Mouse (Mus musculus) testis, postnatal 14 days (tissue): Measurements from ENCODE around the gene Fars2.
"Not testable (repeated sequence)": the region's sequence is repeated elsewhere in the genome, so short reads cannot be mapped to it uniquely, and the experiment has no call there.

Experiments used
- DNase-seq: peaks from one replicate; pipeline ENCODE4 v3.0.0; 2021; ENCODE audit warnings: low spot score

The Fars2 gene

DNA sequence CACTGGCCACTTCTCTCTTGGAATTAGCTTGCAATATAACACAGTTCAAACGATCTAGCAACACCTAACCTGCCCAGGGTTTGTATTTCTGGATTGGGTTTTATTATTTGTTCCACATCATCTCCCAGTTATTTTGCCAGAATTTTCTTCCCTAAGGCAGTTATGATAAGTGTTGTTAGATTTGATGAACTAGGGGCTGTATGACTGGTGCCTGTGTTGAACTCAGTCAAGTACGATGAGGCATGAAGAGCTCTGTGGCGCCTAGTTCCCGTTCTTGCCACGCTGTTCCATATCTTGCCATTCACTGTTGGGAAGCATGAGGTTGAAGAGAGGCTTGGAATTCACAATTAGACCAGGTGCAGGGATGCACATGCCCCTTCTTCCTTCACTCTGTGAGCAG is 177.3 kb downstream of the Fars2 start:
- no peak for DNase-seq

GRCm38 (mm10) chr13:36295848-36296247 is 178.6 kb downstream of the Fars2 start:
- DNase-seq = peak; percentile 15

DNA sequence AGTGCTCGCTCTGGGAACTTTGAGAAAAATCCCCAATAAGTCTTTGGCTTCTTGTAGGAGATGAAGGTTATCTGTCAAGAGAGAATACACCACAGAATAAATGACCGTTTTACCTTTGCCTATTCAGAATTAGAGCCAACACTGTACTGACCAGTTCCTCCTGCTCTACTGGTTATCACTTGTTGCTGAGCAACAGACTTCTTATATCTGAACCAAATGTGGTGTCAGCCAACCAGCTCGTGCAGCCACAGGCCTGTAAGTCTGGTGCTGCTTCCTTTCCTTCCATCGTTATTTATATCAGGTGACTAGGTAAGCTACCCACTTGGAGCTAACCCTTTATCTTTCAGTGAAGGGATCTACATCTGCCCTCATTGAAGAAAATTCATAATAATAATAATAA is 179.4 kb downstream of the Fars2 start:
- DNase-seq = no peak

GRCm38 (mm10) chr13:36297950-36298781 is 181.0 kb downstream of the Fars2 start:
- DNase-seq = no peak

DNA sequence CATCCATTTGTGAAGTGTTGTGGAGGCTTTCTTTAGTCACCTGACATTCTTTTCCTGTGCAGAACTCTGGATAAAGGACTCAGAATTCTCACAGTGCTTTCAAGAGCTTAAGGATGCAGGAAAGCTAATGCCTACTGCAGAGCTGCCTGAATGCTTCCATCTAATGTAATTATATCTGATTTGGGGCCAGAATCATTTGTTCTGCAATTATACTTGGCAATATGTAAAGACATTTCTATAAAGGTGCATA is 181.5 kb downstream of the Fars2 start:
- no peak for DNase-seq

DNA sequence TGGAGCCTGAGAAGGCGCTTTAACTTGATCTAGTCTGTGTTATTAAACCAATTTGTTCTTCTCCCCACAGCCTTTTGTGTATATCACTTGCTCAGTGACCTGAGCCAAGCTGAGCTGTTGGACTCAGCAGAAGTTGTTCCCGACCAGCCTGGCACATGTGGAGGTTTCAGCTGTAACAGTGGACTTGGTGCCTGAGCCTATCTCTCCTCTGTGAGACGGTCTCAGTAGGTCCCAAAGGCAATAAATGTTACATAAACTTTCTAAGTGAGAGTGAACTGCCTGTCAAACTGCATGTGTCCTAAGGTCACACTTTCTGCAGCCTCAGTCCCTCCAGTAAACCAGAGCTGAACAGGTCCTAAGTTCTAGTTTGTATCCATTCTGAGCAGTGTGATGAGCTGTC is 185.6 kb downstream of the Fars2 start:
- no peak for DNase-seq

GRCm38 (mm10) chr13:36305306-36305705 is 188.1 kb downstream of the Fars2 start:
- DNase-seq = no peak

DNA sequence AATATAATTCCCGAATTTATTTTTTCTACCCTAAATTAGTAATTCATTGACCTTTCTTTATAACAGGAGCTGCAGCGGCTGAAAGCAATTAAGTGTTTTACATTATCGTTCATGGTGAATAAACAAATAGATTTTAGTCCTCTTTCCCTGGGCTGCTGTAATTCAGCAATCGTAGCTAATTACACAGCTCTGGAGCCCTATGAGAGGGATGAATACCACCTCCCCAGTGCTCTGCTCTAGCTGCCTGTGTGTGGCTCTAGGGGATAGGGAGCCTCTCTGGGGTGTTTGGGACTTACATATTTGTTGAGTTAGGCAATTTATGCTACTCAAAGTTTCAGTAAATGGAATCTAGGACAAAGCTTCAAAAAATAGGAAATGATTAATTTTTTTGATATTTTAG is 190.2 kb downstream of the Fars2 start:
- no peak for DNase-seq

DNA sequence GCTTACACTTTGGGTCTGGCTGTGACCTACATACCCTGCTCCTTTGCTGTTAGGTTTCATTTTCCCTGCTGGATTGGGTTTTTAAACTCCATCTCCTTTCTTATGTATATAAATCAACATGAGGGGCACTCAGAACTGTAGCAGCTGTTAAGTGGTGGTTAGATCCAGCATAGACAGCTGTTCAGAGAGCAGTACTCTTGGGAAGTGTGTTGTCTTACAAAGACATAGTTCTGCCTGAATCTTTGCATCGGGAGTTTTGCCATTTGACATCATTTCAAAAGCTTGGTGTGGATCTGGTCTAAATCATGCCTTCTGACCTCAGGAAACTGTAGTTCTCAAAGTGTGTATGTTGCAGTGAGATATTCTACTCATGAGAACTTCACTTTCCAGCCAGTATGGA is 191.9 kb downstream of the Fars2 start:
- DNase-seq = no peak

DNA sequence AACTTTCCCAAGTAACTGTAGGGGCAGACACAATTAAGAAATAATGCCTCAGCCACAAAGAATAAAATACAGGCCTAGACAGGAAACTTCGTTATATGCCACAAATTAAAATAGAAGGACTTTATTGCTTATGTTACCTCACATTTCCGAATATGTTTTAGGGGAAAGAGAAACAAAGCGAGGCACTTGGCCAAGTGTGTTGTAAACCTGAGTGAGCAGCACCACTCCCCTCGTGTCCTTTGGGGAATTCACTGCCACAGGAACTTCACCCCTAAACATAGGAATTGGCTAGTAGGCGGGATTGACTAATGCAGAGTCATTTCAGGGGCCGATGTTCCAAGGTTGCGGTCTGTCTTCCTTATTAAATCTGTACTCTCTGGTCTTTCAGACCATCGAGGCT is 197.0 kb downstream of the Fars2 start:
- no peak for DNase-seq

DNA sequence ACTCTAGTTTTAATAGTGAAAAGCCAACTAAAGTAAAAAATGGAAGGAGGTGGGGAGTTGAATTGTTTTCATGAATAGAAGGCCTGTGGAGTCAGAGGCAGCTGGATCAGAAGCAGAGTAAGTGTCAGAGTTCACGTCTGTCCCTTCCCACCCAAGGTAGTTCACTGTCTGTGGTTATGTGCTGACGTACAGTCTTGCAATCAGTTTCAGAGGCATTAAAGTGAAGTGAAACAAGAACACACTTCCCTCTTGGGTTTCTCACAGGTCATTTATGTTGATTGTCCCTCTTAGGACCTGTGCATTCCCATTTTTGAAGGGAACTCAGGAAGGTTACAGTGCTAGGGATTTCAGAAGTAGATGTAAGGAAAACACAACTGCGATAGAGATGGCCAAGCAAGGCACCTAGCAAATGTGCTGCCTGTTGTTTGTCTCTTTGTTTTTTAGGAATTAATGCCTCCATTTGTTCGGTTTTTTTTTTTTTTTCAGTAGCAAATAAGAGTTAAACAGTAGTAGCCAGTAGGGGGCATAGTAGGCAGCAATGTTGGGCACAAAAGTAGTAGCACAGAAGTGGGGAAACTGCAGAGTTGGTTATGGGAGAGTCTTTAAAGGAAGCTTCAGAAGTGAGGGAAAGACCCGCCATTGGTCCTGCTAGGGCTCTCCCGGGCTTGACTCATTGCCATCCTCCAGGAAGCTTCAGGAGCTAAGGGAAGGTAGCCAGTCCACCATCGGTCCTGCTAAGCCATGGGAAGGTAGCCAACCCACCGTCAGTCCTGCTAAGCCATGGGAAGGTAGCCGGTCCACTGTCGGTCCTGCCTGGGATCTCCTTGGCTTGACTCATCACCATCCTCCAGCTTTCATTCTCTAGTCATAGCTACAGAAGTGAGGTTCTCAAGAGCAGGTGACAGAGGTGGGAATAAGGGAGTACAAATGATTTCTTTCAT is 197.9 kb downstream of the Fars2 start:
- DNase-seq = no peak

- no peak for DNase-seq
Observed at GRCm38 (mm10) chr13:36317824-36318223, 200.6 kb downstream of the Fars2 start.

DNA sequence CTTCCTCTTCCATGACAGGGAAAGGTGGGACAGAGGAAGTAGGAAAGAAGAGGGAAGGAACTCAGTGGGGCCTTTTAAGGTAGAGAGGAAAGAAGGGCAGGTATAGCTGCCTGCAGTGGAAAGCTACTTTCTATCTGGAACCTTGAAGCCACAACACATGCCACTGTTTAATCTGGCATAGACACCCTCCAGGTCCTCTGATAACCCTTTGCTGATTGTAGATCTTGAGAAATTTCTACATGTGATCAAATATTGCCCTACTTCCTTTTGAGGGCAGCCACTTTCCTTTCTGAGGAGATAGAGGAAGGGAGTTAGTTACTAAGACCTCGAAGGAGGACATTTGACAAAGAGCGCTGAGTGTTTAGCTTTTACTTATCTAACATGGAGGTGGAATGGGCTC is 207.4 kb downstream of the Fars2 start:
- DNase-seq = no peak

DNA sequence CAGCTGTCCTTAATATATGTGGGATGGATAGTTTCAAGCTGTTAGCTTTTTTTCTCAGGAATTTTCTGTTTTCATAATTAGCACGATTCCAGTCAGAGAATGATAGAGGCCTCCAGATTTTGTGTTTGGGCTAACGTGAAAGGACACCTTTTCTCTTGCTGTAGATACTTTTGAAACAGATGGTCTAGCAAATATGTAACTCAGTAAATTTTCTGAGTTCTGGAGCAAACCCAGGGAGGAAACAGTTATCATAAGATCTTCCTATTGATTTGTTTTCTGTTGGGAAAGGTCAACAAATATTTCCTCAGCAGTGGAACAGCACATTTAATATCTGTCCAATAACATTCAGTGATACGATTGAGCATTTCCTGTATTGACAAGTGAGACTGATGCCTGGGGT is 209.3 kb downstream of the Fars2 start:
- DNase-seq = no peak

GRCm38 (mm10) chr13:36329871-36330270 is 212.7 kb downstream of the Fars2 start:
- no peak for DNase-seq

DNA sequence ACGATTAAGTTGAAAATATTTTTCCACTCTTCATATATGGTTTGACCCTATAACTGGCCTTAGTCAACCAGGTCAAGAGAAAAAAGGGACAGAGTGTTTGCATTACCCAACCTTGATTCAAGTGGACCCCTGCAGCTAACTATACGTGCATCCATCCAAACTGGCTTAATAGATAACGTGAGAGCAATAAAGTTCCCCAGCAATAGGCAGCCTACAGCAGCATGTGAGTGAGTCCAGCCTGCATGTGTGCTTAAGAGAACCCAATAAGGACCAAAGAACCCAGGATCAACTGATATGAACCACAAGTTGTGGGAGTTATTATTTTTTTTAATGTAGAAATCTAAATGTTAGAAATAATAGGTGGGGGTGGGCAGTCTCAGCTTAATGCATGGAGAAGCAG is 213.3 kb downstream of the Fars2 start:
- no peak for DNase-seq

DNA sequence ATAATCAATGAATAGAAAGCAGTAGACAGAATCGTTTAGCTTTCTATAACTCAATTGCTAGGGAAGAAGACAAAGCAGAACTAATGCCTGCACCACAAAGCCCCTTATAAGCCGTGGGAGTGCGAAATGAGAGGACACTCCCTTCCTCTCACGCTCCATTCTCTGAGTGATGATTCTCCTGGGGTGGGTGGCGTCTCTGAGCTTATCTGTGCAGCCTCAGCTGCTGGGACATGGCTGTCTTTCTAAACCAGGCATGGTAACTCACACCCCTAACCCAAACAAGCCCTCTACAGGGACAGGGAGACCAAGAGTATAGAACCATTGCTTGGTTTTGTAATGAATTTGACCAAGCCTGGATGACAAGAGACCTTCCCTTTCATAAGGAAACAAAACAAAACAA is 217.5 kb downstream of the Fars2 start:
- no peak for DNase-seq

DNA sequence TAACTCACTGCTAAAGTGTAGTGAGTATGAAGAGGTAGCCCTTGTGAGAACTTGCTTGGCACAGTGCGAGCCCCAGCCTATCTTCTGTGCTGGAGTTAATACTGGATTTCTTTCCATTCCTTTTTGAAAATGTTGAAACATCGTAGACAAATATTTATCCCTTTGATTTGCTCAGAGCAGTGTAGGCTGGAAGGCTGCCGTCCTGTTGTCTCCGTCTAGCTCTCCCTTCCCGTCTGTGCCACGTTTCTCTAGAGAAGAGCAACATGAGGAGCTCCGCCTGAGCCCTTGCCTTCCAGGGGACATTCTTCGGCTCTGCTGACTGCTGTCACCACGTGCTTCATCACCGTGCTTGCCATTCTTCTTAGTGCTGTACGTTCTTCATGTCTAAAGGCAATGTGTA is 234.3 kb downstream of the Fars2 start:
- no peak for DNase-seq

DNA sequence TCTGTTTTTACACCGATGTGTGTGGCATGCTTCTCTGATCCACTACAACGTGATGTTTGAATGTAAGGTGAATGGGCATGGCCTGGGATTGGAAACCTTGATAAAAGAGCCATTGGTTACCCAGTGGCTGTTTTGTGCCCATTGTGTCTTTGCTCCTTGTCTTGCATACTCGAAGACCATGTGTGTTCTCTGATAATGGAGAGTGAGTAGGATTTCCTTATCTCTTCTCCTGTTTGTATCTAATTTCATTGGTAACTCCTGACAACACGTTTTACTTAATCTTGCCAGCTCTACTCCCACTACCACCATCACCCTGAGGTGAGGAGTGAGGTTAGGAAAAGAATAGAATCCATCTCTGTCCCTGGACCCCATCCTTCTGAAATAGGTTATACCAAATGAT is 240.3 kb downstream of the Fars2 start:
- no peak for DNase-seq

- DNase-seq = no peak
Observed at GRCm38 (mm10) chr13:36361419-36361818, 244.2 kb downstream of the Fars2 start.

- DNase-seq = not testable (repeated sequence)
Observed at GRCm38 (mm10) chr13:36365719-36366118, 248.5 kb downstream of the Fars2 start.

DNA sequence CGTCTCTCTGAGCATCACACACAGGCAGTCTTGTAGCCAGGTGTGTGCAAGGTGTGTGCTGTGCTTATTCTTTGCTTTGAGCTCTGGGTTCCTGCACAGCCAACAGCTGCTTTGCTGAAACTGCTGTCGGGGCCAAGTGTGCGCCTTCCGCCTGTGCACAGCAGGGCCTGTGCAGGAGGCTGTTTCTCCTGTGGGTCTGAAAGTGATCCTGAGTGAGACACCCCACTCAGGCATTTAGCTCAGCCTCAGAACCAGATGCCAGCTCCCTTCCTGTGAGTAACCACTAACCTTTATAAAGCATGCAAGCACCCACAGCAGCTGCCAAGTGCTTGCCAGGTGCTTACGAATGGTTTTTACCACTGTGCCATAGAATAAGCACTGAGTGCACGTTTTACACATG is 249.1 kb downstream of the Fars2 start:
- no peak for DNase-seq

DNA sequence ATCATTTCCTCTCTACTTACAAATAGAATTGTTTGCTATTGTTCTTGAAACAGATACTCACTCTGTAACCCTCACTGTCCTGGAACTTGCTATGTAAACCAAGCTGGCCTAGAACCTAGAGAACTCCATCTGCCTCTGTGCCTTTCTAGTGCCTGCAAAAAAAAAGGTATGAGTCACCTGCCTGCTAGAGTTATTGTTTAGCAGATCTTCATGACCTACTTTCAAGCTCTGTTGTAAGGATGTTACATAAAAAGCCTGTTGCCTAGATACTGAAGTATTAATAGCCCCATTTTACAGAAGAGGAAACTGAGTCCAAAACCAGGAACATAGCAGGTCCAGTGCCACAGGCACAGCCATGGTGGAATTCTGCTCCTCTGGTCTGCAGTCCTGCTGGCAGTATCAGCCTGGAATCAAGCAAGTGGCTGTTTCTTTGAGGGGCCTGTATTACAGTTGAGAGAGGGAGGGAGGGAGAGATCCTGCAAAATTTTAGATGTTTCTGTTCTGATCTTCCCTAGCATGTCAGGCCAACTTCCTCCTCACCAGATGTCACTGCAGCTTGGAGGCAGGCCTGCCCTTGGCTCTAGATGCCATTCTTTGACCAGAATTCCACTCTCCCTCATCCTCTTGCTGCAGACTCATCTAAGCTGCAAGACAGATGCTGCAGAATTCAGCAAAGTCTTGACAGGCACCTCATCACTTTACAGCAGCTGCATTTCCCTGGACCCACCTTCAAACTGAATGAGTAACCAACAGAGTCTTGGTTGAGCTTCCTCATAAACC is 250.7 kb downstream of the Fars2 start:
- no peak for DNase-seq
